Mouse (Mus musculus) cortical plate, adult 2 months (tissue): ENCODE data around the gene Utp11. TPM values are rescaled to one million over a fixed set of nuclear protein-coding genes. Genes with fewer than 3 reads are reported as not detected.

Experiments used
- H3K27ac ChIP-seq: fragments of 200-500 bp; 2 replicates; pipeline ENCODE4 v1.5.1; 2012; ENCODE audit warnings: low read length, control low read depth, inconsistent platforms; ENCODE audit not compliant: insufficient read depth
- H3K4me1 ChIP-seq: fragments of 200-500 bp; 2 replicates; pipeline ENCODE4 v1.6.1; 2011; ENCODE audit warnings: low read length; ENCODE audit not compliant: control insufficient read depth, insufficient read depth
- H3K4me3 ChIP-seq: fragments of 200-500 bp; 2 replicates; pipeline ENCODE4 v1.5.1; 2011; ENCODE audit warnings: mild to moderate bottlenecking, low read length, control low read depth; ENCODE audit not compliant: insufficient read depth
- CTCF ChIP-seq: fragments of 200-500 bp; IDR thresholded peaks from 2 replicates; pipeline ENCODE4 v1.5.1; 2011; ENCODE audit warnings: mild to moderate bottlenecking, control low read depth, low read length; ENCODE audit not compliant: insufficient read depth; ENCODE audit errors: extremely low read depth
- POLR2A ChIP-seq: fragments of 200-500 bp; IDR thresholded peaks from 2 replicates; pipeline ENCODE4 v1.6.1; 2011; ENCODE audit warnings: mild to moderate bottlenecking, low read length, control low read depth; ENCODE audit not compliant: insufficient read depth; ENCODE audit errors: extremely low read depth
- polyA plus RNA-seq: library from polyadenylated mRNA; depleted of rRNA; stranded (reverse); fragments of >200 nt; gene quantifications from 2 replicates; pipeline ENCODE4 v1.2.3, GENCODE M21; 2012; rRNA removed

The Utp11 gene
- polyA plus RNA-seq, 1 experiment = 19.3 TPM

DNA sequence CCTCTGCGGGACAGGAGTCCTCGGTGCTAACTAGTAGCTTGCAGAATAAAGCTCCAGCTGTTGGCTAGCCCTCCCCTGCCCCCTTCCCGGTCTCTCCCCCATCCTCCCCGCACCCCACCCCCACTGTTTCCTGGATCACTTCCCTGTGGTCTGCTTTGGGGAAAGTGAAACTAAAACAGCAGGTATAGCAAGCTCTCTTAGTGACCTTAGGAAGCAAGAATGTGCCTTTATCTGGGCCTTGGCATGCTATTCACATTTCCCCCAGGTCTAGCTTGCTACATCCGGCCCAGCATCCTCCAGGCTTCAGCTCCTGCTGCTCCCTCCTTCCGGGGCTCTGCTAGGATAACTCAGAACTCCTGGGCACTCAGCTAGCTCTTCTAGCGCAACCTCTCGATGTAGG, 46.8 kb downstream of the Utp11 start:
- Histone ChIP-seq H3K27ac (no peak overlapping the region), H3K4me3 (no peak overlapping the region), H3K4me1 (no peaks in the 10 kb centered on the region)
- no peak for TF ChIP-seq POLR2A
- no peak for TF ChIP-seq CTCF

DNA sequence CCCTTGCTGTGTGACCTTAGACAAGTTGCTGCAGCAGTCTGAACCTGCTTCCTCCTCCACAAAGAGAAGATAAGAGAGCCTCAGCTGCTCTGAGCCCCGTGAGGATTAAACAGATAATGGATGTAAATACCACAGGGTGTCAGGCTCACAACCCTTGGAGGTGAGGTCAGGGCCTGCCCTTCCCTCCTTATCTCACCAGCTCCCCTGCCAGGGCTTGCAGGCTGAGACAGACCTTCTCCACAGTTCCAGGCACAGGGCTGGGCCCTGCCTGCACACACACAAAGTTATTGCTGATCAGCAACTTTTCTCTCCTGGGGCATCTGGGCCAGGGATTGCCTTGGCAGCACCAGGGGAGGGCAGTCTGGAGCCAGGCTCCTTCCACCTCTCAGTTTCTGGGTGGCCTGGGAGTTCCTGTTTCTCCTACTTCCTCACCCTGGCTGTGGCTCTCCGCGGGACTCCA, 48.4 kb downstream of the Utp11 start:
- no peak overlapping the region for H3K27ac ChIP-seq
- TF ChIP-seq POLR2A (no peak), CTCF (no peak)
- no peak overlapping the region for H3K4me3 ChIP-seq

DNA sequence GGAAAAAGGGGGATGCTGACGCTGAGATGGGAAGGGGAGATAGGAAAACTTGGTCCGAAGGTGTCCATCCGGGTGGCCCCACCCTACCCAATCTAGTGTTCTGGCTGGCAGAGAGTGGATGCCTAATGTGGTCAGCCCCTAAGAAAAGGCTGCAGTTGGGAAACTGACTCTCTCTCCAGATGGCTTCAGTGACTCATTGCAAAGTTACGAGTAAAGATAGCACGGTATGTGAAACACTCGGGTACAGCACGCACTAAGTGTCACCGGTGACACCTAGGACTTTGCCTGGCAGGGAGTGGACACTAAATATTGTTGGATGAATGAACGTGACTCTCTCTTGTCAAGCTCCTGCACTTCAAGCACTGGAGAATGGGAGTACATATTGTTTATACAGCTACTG, 49.5 kb downstream of the Utp11 start:
- Histone ChIP-seq H3K4me3 (no peak overlapping the region), H3K4me1 (no peaks in the 10 kb centered on the region), H3K27ac (no peak overlapping the region)
- TF ChIP-seq POLR2A (no peak), CTCF (no peak)

More for the DNA sequence above, 48.4 kb downstream of the Utp11 start:
- no peaks in the 10 kb centered on the region for H3K4me1 ChIP-seq

DNA sequence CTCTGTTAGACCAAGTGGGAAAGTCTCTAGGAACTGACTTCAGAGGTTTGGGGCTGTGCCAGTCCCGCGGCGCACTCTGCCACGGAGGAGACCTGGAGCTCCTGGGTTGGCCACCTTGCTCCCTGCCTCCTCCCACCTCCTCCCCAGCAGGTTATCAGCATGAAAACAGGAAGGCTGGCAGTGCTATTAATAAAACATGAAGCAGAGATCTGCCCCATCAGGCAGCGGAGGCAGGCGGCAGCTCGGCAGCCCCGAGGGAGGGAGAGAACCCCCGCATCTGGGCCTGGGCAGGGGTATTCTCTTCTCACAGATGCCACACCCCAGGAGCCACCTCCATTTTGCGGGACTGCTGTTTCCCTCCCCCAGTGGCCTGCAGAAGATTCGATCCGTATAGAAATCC, 53.7 kb downstream of the Utp11 start:
- TF ChIP-seq POLR2A (no peak), CTCF (no peak)
- no peaks in the 10 kb centered on the region for H3K4me1 ChIP-seq
- no peak overlapping the region for H3K4me3 ChIP-seq
- H3K27ac ChIP-seq = no peak overlapping the region

DNA sequence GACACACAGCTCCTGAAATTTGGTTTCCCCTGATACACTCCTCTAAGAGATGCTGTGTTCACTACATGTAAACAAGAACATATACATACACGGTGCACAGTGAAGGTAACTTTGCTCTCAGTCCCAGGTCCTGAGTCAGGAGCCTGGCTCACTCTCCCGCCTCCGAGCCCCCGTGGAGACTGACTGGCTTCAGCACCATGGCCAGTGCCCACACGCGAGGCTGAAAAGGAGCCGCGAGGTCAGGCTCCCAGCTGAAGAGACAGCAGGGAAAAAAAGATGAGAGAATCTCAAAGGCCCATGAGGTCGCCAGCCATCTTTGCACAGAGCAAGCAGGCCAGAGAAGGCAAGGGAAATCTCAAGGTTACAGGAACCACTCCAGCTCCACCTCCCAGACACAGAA, 60.1 kb downstream of the Utp11 start:
- Histone ChIP-seq H3K27ac (no peak overlapping the region), H3K4me3 (no peak overlapping the region), H3K4me1 (no peaks in the 10 kb centered on the region)
- TF ChIP-seq CTCF (no peak), POLR2A (no peak)

DNA sequence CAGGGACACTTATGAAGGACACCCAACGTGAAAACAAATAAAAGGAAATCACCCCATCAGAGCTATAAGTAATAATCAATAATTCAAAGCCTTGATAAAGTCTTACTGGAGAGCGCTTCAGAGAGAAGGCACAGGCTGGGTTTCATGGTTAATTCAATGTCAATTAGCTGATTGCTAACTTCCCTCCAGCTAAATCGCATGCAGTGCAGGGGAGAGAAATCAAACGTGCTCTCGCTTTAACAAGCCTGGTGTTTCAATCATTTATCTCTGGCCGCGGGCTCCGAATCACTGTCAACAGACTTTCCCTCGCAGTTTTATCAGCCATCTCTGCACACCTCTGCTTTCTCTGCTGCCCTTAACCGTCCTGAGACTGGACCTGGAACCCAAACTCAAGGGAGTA, 60.5 kb downstream of the Utp11 start:
- Histone ChIP-seq H3K27ac (no peak overlapping the region), H3K4me3 (no peak overlapping the region), H3K4me1 (no peaks in the 10 kb centered on the region)
- no peak for TF ChIP-seq CTCF
- TF ChIP-seq POLR2A = no peak

DNA sequence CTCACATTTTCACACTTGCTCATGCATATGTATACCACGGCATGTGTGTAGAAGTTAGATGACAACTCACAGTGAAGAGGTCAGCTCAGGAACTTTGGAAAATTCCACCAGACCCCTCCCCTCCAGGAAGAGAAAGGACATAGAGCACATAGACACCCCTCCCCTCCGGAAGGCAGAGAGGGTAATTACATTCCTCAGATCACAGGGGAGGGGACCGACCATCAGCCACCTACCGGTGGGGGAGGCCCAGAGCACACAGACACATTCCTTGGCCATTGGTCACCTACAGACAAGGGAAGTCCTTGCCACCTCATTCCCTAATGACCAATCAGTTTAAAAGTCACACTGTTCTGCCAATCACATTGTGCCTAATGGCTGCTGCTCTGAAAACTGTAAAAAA, 61.9 kb downstream of the Utp11 start:
- Histone ChIP-seq H3K4me1 (no peaks in the 10 kb centered on the region), H3K27ac (no peak overlapping the region)
- no peak for TF ChIP-seq POLR2A
- no peak for TF ChIP-seq CTCF

More for the DNA sequence above, 61.9 kb downstream of the Utp11 start:
- H3K4me3 ChIP-seq = no peak overlapping the region

Other genes with a start within 250 kb of the Utp11 start
- gene 3100002H09Rik, start 82.8 kb downstream of the Utp11 start, polyA plus RNA-seq = 0.25 and 0.44 TPM in 2 replicates
- gene Pou3f1, start 36.8 kb downstream of the Utp11 start, polyA plus RNA-seq = 13.8 and 15.8 TPM in 2 replicates
- 1.8 and 2.4 TPM in 2 replicates for gene Fhl3, start 7.1 kb upstream of the Utp11 start, polyA plus RNA-seq
- 33.9 and 35.4 TPM in 2 replicates for gene Sf3a3, start 21.2 kb upstream of the Utp11 start, polyA plus RNA-seq
- gene Inpp5b, start 48.2 kb upstream of the Utp11 start, polyA plus RNA-seq = 73.6 and 78.2 TPM in 2 replicates
- gene Mtf1, start 108.5 kb upstream of the Utp11 start, polyA plus RNA-seq = 13.2 and 14.5 TPM in 2 replicates
- 41.5 and 42.0 TPM in 2 replicates for gene Yrdc, start 157.1 kb upstream of the Utp11 start, polyA plus RNA-seq
- gene 1110065P20Rik, start 157.6 kb upstream of the Utp11 start, polyA plus RNA-seq = 95.8 and 103 TPM in 2 replicates
- gene Maneal, start 168.6 kb upstream of the Utp11 start, polyA plus RNA-seq = 52.7 and 53.7 TPM in 2 replicates
- gene Epha10, start 187.3 kb upstream of the Utp11 start, polyA plus RNA-seq = 56.6 and 58.0 TPM in 2 replicates
- gene 9930104L06Rik, start 243.4 kb upstream of the Utp11 start, polyA plus RNA-seq = 17.5 and 19.6 TPM in 2 replicates
- gene Cdca8, start 245.7 kb upstream of the Utp11 start, polyA plus RNA-seq = 1.8 and 2.4 TPM in 2 replicates